Mouse (Mus musculus) hindbrain, embryonic 13.5 days (tissue): Measurements from ENCODE around the gene Foxp1. TPM values are rescaled to one million over a fixed set of nuclear protein-coding genes. Genes with fewer than 3 reads are reported as not detected.

ENCODE experiments used
- ATAC-seq: fragments of 200-750 bp; cut with Nextera tagmentation; 2 replicates; pipeline ENCODE4 v1.8.0; 2017; ENCODE audit warnings: moderate TSS enrichment; ENCODE audit not compliant: low FRiP score
- H3K27ac ChIP-seq: fragments of 300-500 bp; sonication (generic); 2 replicates; pipeline ENCODE4 v1.5.1; 2015; ENCODE audit warnings: inconsistent platforms, mild to moderate bottlenecking, moderate library complexity
- H3K27me3 ChIP-seq: fragments of 300-500 bp; sonication (generic); 2 replicates; pipeline ENCODE4 v1.6.1; 2015; ENCODE audit warnings: mild to moderate bottlenecking, inconsistent platforms
- H3K36me3 ChIP-seq: fragments of 300-500 bp; sonication (generic); 2 replicates; pipeline ENCODE4 v1.6.1; 2015; ENCODE audit warnings: mild to moderate bottlenecking, inconsistent platforms
- H3K4me1 ChIP-seq: fragments of 300-500 bp; sonication (generic); replicated peaks from 2 replicates; pipeline ENCODE4 v1.6.1; 2015; ENCODE audit warnings: inconsistent platforms
- H3K4me2 ChIP-seq: fragments of 300-500 bp; sonication (generic); 2 replicates; pipeline ENCODE4 v1.6.1; 2015; ENCODE audit warnings: inconsistent platforms, mild to moderate bottlenecking, moderate library complexity
- H3K4me3 ChIP-seq: fragments of 300-500 bp; sonication (generic); 2 replicates; pipeline ENCODE4 v1.5.1; 2015; ENCODE audit warnings: mild to moderate bottlenecking, inconsistent platforms
- H3K9ac ChIP-seq: fragments of 300-500 bp; sonication (generic); 2 replicates; pipeline ENCODE4 v1.6.1; 2015; ENCODE audit warnings: mild to moderate bottlenecking, inconsistent platforms
- H3K9me3 ChIP-seq: fragments of 300-500 bp; sonication (generic); 2 replicates; pipeline ENCODE4 v1.6.1; 2016; ENCODE audit warnings: inconsistent platforms
- WGBS: fragments of 180-500 bp; shearing (Covaris S2); methylation state at CpG from one replicate; pipeline ENCODE4 v1.1.7; 2015; 5-methylcytosine and 5-hydroxymethylcytosine counted together
- polyA plus RNA-seq: library from polyadenylated mRNA; unstranded; fragments of >200 nt; fragmentation: Nextera tagmentation; extraction: Ambion mirVana; gene quantifications from 2 replicates; pipeline ENCODE4 v1.2.1, GENCODE M21; 2015

Gene Foxp1
- polyA plus RNA-seq, 1 experiment from 2014 or later = 64.7 TPM

GRCm38 (mm10) chr6:99200656-99201055, 321.9 kb downstream of the Foxp1 start:
- Histone ChIP-seq H3K36me3 (no peaks in the 10 kb centered on the region), H3K4me2 (peak overlapping the region; percentile 21; the same call in 1 of the 2 replicates), H3K9me3 (no peaks in the 10 kb centered on the region), H3K9ac (0 out of 2 replicates have a peak overlapping the region, but pooled peaks have one; percentile 11), H3K27me3 (peaks cover 10% of the 10 kb centered on the region; the same call in 1 of the 2 replicates), H3K27ac (0 out of 2 replicates have a peak overlapping the region, but pooled peaks have one; percentile 45), H3K4me1 (peaks cover 48% of the 10 kb centered on the region), H3K4me3 (no peak overlapping the region)
- WGBS = 12% methylated on average over 11 of the region's 11 CpGs
- ATAC-seq = no peak

GRCm38 (mm10) chr6:99199277-99199676, 323.2 kb downstream of the Foxp1 start:
- Histone ChIP-seq H3K9ac (no peak overlapping the region), H3K27ac (no peak overlapping the region), H3K4me1 (peaks cover 38% of the 10 kb centered on the region), H3K4me2 (no peak overlapping the region), H3K9me3 (no peaks in the 10 kb centered on the region), H3K36me3 (no peaks in the 10 kb centered on the region), H3K4me3 (no peak overlapping the region), H3K27me3 (0 out of 2 replicates have a peak, but pooled peaks cover 4% of the 10 kb centered on the region)
- WGBS = 87% methylated on average over 4 of the region's 4 CpGs
- ATAC-seq = no peak

GRCm38 (mm10) chr6:99193697-99194096, 328.8 kb downstream of the Foxp1 start:
- no peak overlapping the region for H3K9ac ChIP-seq
- no peak for ATAC-seq
- H3K4me2 ChIP-seq = no peak overlapping the region
- no peak overlapping the region for H3K4me3 ChIP-seq
- H3K4me1 ChIP-seq = peaks cover 30% of the 10 kb centered on the region
- H3K36me3 ChIP-seq = no peaks in the 10 kb centered on the region
- H3K27ac ChIP-seq = no peak overlapping the region
- no peaks in the 10 kb centered on the region for H3K9me3 ChIP-seq
- WGBS = 60% methylated on average over 8 of the region's 8 CpGs
- 0 out of 2 replicates have a peak, but pooled peaks cover 4% of the 10 kb centered on the region for H3K27me3 ChIP-seq

- no peak for ATAC-seq
- Histone ChIP-seq H3K9ac (no peak overlapping the region), H3K9me3 (no peaks in the 10 kb centered on the region), H3K27me3 (peaks cover 6% of the 10 kb centered on the region; the same call in 1 of the 2 replicates), H3K27ac (no peak overlapping the region), H3K36me3 (no peaks in the 10 kb centered on the region), H3K4me1 (peaks cover 35% of the 10 kb centered on the region), H3K4me2 (no peak overlapping the region), H3K4me3 (no peak overlapping the region)
- WGBS = 51% methylated on average over 8 of the region's 8 CpGs
These were observed 330.8 kb downstream of the Foxp1 start for GRCm38 (mm10) chr6:99191636-99192137.

- ATAC-seq = no peak
These were observed 331.4 kb downstream of the Foxp1 start for GRCm38 (mm10) chr6:99191041-99191635.

GRCm38 (mm10) chr6:99189967-99190366, 332.6 kb downstream of the Foxp1 start:
- H3K9ac ChIP-seq = no peak overlapping the region
- WGBS = 31% methylated on average over 8 of the region's 8 CpGs
- H3K4me3 ChIP-seq = no peak overlapping the region
- peaks cover 37% of the 10 kb centered on the region for H3K4me1 ChIP-seq
- no peaks in the 10 kb centered on the region for H3K36me3 ChIP-seq
- H3K27me3 ChIP-seq = peaks cover 8% of the 10 kb centered on the region; the same call in 1 of the 2 replicates
- no peaks in the 10 kb centered on the region for H3K9me3 ChIP-seq
- H3K4me2 ChIP-seq = peak overlapping the region; percentile 4; the same call in 1 of the 2 replicates
- H3K27ac ChIP-seq = no peak overlapping the region
- ATAC-seq = no peak

More at GRCm38 (mm10) chr6:99191041-99191635, 331.4 kb downstream of the Foxp1 start:
- peaks cover 8% of the 10 kb centered on the region; the same call in 1 of the 2 replicates for H3K27me3 ChIP-seq
- H3K9me3 ChIP-seq = no peaks in the 10 kb centered on the region
- 45% methylated on average over 12 of the region's 12 CpGs for WGBS
- no peaks in the 10 kb centered on the region for H3K36me3 ChIP-seq
- peaks cover 37% of the 10 kb centered on the region for H3K4me1 ChIP-seq
- 0 out of 2 replicates have a peak overlapping the region, but pooled peaks have one; percentile 30 for H3K27ac ChIP-seq
- no peak overlapping the region for H3K4me3 ChIP-seq
- no peak overlapping the region for H3K4me2 ChIP-seq
- no peak overlapping the region for H3K9ac ChIP-seq

- Histone ChIP-seq H3K4me3 (no peak overlapping the region), H3K9ac (no peak overlapping the region), H3K36me3 (no peaks in the 10 kb centered on the region), H3K9me3 (no peaks in the 10 kb centered on the region), H3K27ac (0 out of 2 replicates have a peak overlapping the region, but pooled peaks have one; percentile 20), H3K4me1 (peaks cover 37% of the 10 kb centered on the region), H3K27me3 (peaks cover 8% of the 10 kb centered on the region; the same call in 1 of the 2 replicates), H3K4me2 (no peak overlapping the region)
- ATAC-seq = no peak
- WGBS = 65% methylated on average over 4 of the region's 4 CpGs
These were observed 333.9 kb downstream of the Foxp1 start for GRCm38 (mm10) chr6:99188366-99189216.

GRCm38 (mm10) chr6:99187914-99188313, 334.6 kb downstream of the Foxp1 start:
- no peaks in the 10 kb centered on the region for H3K9me3 ChIP-seq
- H3K4me1 ChIP-seq = peaks cover 37% of the 10 kb centered on the region
- H3K27ac ChIP-seq = no peak overlapping the region
- no peak overlapping the region for H3K4me3 ChIP-seq
- no peaks in the 10 kb centered on the region for H3K36me3 ChIP-seq
- H3K27me3 ChIP-seq = peaks cover 8% of the 10 kb centered on the region; the same call in 1 of the 2 replicates
- no peak for ATAC-seq
- no peak overlapping the region for H3K4me2 ChIP-seq
- WGBS = 75% methylated on average over 3 of the region's 3 CpGs
- H3K9ac ChIP-seq = no peak overlapping the region

- no peak overlapping the region for H3K4me3 ChIP-seq
- no peak for ATAC-seq
- H3K4me1 ChIP-seq = peaks cover 37% of the 10 kb centered on the region
- H3K27me3 ChIP-seq = peaks cover 10% of the 10 kb centered on the region; the same call in 1 of the 2 replicates
- 63% methylated on average over 2 of the region's 2 CpGs for WGBS
- H3K9ac ChIP-seq = no peak overlapping the region
- H3K36me3 ChIP-seq = no peaks in the 10 kb centered on the region
- no peaks in the 10 kb centered on the region for H3K9me3 ChIP-seq
- no peak overlapping the region for H3K4me2 ChIP-seq
- no peak overlapping the region for H3K27ac ChIP-seq
These were observed 335.1 kb downstream of the Foxp1 start for GRCm38 (mm10) chr6:99187415-99187814.

GRCm38 (mm10) chr6:99186569-99186968, 336.0 kb downstream of the Foxp1 start:
- peak overlapping the region; percentile 51 for H3K9ac ChIP-seq
- ATAC-seq = no peak
- WGBS = 48% methylated on average over 7 of the region's 7 CpGs

GRCm38 (mm10) chr6:99185797-99186196, 336.7 kb downstream of the Foxp1 start:
- Histone ChIP-seq H3K36me3 (no peaks in the 10 kb centered on the region), H3K4me1 (peaks cover 22% of the 10 kb centered on the region), H3K9ac (no peak overlapping the region), H3K9me3 (no peaks in the 10 kb centered on the region), H3K4me3 (no peak overlapping the region), H3K27me3 (peaks cover 10% of the 10 kb centered on the region; the same call in 1 of the 2 replicates), H3K27ac (no peak overlapping the region), H3K4me2 (no peak overlapping the region)
- 95% methylated on average over 2 of the region's 2 CpGs for WGBS
- no peak for ATAC-seq

More at GRCm38 (mm10) chr6:99186569-99186968, 336.0 kb downstream of the Foxp1 start:
- no peaks in the 10 kb centered on the region for H3K36me3 ChIP-seq
- no peak overlapping the region for H3K4me3 ChIP-seq
- H3K4me2 ChIP-seq = no peak overlapping the region
- H3K27ac ChIP-seq = no peak overlapping the region; the same call in 1 of the 2 replicates
- H3K9me3 ChIP-seq = no peaks in the 10 kb centered on the region
- peaks cover 10% of the 10 kb centered on the region; the same call in 1 of the 2 replicates for H3K27me3 ChIP-seq
- H3K4me1 ChIP-seq = peaks cover 30% of the 10 kb centered on the region

- Histone ChIP-seq H3K9ac (no peak overlapping the region), H3K27me3 (peaks cover 10% of the 10 kb centered on the region; the same call in 1 of the 2 replicates), H3K4me3 (no peak overlapping the region), H3K36me3 (no peaks in the 10 kb centered on the region), H3K4me2 (no peak overlapping the region), H3K9me3 (no peaks in the 10 kb centered on the region), H3K4me1 (peaks cover 7% of the 10 kb centered on the region), H3K27ac (no peak overlapping the region)
- no peak for ATAC-seq
- WGBS = 92% methylated on average over 5 of the region's 5 CpGs
These were observed 338.5 kb downstream of the Foxp1 start for GRCm38 (mm10) chr6:99184051-99184450.
